Mouse (Mus musculus): ENCODE measurements around the gene Paxip1. TPM values are rescaled to one million over a fixed set of nuclear protein-coding genes. Genes with fewer than 3 reads are reported as not detected.

Gene Paxip1
- total RNA-seq, 2 experiments from 2014 or later: 17.4 to 18.8 TPM

DNA sequence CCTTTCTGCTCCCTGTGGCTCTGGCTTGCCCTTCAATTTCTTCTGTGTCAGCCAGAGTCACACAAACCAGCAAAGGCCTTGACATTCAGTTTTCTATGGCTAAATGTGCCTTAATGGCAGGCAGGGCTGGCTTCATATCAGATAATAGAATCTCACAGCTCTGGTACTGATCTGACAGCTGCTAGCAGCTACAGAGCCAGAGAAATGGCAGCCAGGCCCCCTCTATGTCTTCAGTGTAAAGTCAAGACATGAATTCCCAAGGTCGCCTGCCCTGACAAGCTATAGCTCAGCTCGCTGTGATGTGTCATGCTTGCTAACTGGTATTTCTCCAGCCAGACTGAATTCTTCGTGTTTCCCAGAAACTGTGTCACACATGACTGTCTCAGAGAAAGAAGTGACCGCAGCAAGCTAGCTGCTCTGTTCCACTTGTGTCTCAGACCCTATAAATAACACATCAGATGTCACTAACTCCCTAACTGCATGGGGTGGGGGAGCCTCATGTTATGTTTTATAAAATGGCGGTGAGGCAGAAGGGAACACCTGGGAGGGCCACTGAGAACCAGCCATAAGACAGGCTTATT lies 59.1 kb downstream of the Paxip1 start:
- intact Hi-C loops (cut with DNase I): no loop called here
- DNase-seq: no peak

DNA sequence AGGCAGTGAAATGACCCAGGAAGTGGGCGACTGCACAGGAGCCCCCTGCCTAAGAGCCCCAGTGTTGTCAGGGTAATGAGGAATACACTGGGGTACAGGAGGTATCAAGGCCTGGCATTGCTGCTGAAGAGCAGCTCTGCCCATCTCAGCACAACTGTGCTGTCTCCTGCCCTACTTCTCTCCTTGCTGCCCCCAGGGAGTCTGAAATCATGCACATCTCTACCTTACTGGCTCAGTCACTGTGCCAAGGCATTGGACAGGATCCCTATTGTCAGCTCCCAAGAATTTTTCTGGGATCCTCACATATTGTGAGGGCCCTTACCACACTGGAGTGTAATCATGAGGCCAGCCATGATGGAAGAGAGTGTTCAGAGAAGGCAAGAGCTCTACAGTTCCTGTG lies 60.1 kb downstream of the Paxip1 start:
- DNase-seq: no peak
- intact Hi-C loops (cut with DNase I): no loop called here

DNA sequence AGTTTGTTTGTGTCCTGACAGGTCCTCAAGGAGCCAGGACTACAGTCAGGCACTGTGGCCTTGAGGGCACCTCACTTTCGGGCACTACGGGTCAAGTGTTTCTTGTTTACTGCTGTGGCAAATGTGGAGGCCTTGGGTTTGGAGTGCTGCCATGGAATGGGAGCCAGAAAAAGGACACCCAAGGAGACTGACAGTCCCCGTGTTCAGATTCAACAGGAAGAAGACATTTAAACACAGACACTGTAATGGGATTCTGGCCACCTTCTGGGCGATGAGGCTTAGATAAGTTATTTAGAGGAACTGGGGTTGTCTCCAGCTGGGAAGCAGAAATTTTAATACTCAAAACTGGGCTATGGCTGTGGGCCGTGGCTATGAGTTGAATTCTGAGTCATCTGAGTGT lies 60.8 kb downstream of the Paxip1 start:
- DNase-seq: peak; percentile 5 to 6
- intact Hi-C loops (cut with DNase I): no loop called here

DNA sequence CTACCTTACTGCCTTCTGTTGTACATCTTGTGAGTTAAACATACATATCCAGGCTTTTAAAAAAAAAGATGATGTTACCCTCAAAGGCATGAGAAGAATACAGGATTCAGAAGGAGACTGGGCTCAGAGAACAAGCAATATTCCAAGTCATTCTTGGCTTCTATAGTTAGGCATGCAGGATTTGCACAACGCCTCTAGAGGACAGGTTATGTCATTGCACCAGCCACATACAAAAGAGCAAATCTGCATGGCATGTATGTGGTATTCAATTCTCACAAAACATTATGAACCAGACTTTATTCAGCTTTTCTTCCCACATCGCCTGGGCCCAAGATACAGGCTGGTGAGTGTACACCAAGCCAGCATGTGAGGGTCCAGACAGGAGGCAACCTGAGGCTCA lies 67.0 kb downstream of the Paxip1 start:
- DNase-seq: no peak
- intact Hi-C loops (cut with DNase I): no loop called here

DNA sequence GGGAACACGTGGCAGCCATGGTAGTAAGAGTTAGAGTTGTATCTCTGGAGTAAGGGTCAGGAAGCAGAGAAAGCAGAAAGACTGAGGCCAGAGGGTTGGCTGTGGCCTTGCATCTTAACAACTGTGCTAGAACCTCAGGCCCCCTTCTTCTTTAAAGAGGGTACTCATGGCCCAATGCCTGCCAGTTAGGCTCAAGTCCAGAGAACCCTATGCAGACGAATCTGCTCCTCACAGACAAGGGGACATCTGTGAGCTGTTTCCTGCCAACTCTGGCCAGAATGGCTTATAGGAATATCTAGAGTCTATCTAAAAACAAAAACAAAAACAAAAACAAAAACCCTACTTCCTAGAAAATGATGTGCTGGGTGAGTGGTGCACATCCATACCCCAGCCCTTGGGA lies 72.2 kb downstream of the Paxip1 start:
- DNase-seq: no peak
- intact Hi-C loops (cut with DNase I): no loop called here

DNA sequence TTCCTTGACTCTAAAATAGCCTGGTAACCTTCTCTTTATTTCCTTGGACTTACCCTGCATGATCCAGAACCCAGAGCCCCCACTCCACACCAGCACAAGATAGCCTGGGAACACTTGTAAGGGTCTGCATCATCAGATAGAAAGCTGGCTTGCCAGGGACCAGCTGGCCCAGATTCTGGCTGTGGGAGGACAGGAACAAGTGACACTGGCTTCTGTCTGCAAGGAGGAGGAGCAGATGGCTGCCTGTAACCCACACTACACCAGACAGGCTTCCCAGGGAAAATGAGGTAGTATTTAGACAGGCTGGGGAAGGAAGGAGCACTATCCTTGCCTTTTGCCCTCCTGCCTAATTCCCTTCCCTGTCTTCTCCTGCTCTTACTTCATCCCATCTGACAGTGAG lies 74.2 kb downstream of the Paxip1 start:
- DNase-seq: no peak
- intact Hi-C loops (cut with DNase I): no loop called here

DNA sequence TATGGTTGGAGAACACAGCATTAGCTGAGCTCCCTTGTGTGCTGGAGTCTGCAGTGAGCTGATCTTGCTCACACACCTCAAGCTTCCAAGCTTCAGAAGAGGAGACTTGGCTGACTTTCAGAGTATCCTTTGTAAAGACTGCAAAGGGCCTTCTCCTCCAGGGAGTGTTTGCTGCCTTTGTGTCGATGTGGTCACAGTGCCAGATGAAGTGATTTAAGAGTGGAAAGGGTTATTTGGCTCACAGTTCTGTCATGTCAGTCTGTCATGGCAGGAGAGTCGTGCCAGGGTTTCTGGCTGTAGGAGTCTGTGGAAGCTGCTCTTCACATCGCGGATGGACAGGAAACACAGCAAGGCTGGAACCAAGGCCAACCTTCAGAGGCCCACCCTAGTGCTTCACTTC lies 75.5 kb downstream of the Paxip1 start:
- no peak for DNase-seq
- intact Hi-C loops (cut with DNase I): no loop called here

DNA sequence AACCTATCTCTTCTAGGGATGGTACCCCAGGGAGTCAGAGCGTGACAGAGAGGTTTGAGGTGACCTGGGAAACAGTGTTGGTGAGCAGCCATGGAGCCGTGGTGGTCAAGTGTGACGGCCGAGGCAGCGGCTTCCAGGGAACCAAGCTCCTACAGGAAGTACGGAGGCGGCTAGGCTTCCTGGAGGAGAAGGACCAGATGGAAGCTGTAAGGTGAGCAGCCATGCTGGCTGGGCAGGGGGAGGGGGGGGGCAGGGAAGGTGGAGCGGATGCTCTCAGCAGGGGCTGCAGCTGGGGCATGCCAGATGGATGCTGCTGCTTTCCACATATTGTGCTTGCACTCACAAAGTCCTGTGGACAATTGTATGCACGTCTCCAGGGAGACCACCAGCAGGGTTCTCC lies 77.1 kb downstream of the Paxip1 start:
- no peak for DNase-seq

DNA sequence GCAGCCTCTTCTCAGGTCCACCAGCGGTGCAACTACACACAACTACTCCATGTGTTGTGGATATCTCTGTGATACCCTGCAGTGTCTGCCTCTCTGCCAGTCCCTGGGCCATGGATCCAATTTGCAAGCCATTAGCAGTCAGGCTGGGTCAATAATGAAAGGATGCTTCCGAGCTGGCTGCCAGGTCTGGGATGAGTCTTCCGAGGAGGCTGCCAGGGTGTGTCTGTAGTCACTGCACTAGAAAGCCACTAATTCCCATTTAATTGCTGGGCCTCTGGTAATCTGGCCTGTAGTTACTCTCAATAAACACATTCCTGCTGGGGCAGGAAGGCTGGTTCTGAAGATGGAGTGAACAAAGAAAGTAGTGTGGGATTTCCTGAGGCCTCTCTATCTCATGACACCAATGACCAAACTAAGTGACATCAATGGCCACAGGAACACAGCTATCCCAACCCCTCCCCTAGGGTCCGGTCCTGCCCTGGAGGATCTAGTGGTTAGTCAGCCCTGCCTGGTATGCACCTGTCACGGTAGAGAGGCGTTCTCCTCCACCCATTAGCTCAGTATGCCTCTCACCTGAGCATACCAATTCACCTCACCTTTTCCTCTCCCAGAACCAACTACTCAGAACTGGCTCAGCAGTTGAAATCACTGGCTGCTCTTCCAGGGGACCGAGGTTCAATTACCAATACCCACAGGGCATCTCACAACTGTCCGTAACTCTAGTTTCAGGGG lies 79.9 kb downstream of the Paxip1 start:
- DNase-seq: no peak
- intact Hi-C loops (cut with DNase I): no loop called here

More for the DNA sequence above, 77.1 kb downstream of the Paxip1 start:
- intact Hi-C loops (cut with DNase I): no loop called here

DNA sequence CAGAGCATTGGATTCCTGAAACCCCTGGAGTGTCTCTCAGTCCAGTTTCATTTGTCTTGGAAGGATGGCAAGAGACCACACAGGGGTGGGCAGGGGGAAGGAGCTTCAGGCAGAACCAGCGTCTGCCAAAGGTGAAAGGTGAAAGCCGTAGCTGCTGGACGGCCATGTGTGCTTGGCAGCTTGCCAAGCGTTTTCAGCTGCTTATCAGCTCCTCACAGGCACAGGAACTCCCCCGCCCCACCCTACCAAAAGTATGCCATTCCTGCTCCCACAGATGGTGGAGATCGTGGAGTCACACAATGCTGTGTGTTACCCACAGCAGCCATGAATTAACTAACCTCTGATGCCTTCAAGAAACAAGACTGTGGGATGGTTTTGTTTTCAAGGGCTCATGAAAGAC lies 83.3 kb downstream of the Paxip1 start:
- intact Hi-C loops (cut with DNase I): no loop called here
- peak; percentile 38 to 44 for DNase-seq

DNA sequence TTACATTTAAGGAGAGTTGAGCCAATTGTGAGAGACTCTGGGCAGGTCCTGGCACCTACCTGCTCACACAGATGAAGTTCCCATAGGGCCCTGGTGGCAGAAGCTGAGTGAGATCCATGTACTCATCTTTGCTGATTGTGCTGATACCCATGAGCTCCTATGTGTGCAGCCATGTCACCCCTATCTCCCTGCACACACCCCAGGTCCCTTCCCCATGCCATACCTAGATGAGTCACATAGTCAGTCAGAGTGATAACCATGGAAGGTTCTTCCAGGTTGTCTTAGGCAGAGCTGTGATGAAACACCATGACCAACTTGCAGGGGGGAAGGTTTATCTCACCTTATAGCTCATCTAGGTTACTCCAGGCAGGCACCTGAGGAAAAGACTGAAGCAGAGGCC lies 84.2 kb downstream of the Paxip1 start:
- intact Hi-C loops (cut with DNase I): no loop called here
- no peak for DNase-seq

DNA sequence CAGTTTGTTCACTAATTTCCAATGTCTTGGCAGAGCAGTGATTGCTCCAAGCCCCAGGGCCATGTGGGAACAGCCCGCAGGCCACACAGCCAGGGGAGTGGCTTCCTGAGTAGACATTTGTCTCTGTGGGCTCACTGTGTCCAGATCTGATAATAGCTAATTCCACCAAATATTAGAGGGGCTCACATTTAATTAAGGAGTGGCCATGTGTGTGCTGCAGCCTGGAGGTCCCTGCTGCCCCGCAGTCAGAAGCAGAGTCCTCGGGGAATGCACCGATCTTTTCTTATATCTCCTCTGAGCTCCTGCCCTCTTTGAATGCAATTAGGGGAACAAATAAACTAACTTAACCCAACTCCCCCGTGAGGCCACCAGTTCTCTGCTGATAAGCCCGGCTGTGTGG lies 84.9 kb downstream of the Paxip1 start:
- intact Hi-C loops (cut with DNase I): no loop called here
- no peak for DNase-seq

DNA sequence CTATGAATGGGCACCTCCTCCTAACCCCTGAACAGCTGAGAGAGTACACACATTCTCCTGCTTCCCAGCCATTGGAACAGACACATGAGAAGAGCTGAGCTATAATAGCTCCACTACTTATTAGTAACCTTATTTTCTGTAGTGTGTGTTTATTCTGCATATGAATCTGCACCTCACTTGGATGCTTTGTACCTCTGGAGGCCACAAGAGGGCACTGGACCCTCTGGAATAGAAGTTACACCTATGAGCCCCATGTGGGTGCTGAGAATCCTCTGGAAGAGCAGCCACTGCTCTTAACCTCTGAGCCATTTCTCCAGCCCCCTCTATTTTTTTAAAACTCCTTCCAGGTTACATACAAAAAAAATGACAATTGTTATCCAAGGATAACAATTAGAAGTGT lies 86.5 kb downstream of the Paxip1 start:
- DNase-seq: no peak
- intact Hi-C loops (cut with DNase I): no loop called here

DNA sequence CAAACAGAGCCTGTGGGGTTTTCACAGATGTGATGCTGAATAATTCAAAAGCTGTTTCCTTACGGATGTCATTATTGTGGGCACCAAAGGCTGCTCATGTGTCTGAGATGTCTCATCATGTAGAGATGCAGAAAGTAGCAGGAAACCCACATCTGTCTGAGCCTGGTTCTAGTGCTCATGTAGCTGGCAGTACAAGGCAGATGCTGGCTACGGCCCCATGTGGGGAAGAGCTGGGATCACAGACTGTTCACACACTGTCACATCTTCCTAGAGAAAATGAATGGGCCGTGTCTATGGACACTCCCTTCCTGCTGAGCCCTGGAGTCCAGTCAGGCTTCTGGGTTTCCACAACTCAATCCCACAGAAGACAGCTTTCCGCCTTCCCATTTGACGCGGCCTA lies 89.0 kb downstream of the Paxip1 start:
- intact Hi-C loops (cut with DNase I): no loop called here

More for the DNA sequence above, 89.0 kb downstream of the Paxip1 start:
- DNase-seq: no peak

Other genes with a start within 250 kb of the Paxip1 start
- gene Htr5a, start 50.5 kb upstream of the Paxip1 start, total RNA-seq (2021): not detected

Data from heart, postnatal 14 days (tissue).